Mouse (Mus musculus): Measurements from ENCODE around the gene Tmprss5.

Gene Tmprss5

DNA sequence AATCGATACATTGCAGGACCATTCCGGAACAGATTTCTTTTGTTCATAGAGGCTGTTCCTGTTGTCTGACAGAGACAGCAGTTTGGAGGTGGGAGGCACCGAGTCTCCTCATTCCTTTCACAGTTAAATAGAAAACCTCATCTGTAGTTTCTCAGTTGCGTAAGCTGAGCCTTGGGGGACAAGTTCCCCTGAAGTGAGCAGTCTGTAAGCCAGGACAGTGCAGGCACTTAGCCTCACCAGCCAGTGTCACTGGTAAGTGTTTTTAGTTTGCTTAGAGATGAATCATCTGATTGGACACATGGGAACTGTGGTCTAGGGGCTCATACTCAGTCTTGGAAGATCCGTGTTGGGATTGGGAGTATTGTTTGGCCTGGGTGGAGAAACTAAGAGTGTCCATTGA is at the start of gene Tmprss5:
Gene Tmprss5, plus strand, starts transcription at position 154 of the 400 bp plus-strand sequence.
- in situ Hi-C loops (cut with MboI, MseI), result loop anchor here (5.0 kb wide), 1 partner anchor 411 kb away; no protein-coding TSS in a partner anchor

DNA sequence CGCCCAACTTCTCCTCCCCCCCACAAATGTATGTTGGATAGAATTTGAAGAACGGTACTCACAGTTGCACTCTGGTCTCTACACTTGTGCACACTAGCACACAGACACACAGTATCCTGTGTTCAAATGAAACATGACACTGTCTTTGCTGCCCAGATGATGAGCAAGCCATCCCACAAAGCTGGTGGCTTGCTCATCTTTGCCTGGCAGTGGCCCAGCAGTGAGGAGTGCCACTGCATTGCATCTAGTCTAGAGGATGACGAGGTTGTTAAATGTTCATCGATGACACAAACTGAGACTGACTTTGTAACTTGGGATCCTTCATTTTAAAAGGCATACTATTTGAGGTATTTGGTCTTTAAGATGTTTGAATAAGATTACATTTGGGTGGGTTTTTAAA is 46.3 kb upstream of the Tmprss5 start:
- in situ Hi-C loops (cut with MboI, MseI), result no loop called here

DNA sequence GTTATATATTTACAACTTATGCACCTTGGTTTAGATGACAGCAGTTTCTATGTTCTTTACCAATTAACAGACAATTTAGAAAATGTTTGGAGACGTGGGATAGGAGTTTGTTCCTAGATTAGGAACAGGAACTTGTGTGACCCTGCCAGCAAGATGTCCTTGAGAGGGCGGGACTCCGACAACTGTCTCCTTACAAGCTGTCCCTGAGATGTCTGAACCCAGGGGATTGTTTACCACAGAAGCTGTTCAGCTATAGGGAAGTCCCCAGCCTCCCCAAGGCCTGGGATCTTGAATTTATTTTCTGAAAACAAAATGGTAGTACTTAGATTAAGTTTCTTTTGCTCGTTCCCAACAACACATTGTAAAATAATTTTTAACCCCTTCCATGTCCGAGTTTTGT is 30.2 kb upstream of the Tmprss5 start:
- in situ Hi-C loops (cut with MboI, MseI), result loop anchor here (25.0 kb wide), 2 partner anchors 1561 to 1711 kb away; partner anchors contain the start of genes Cryab, Fdxacb1, Hspb2 and Nkapd1

GRCm38 (mm10) chr9:49051349-49051748 is 29.7 kb upstream of the Tmprss5 start:
- in situ Hi-C loops (cut with MboI, MseI), result loop anchor here (25.0 kb wide), 2 partner anchors 1561 to 1711 kb away; partner anchors contain the start of genes Cryab, Fdxacb1, Hspb2 and Nkapd1

GRCm38 (mm10) chr9:49054028-49054427 is 27.0 kb upstream of the Tmprss5 start:
- in situ Hi-C loops (cut with MboI, MseI), result loop anchor here (25.0 kb wide), 2 partner anchors 1558 to 1708 kb away; partner anchors contain the start of genes Cryab, Fdxacb1, Hspb2 and Nkapd1

- in situ Hi-C loops (cut with MboI, MseI), result loop anchor here (5.0 to 25.0 kb wide), 3 partner anchors 78 to 1707 kb away; partner anchors contain the start of genes Cryab, Fdxacb1, Hspb2 and Nkapd1
Observed at GRCm38 (mm10) chr9:49055333-49056205, 25.5 kb upstream of the Tmprss5 start, which contains the start of gene Zw10. Zw10 (plus strand) TSS chr9:49055613.

- in situ Hi-C loops (cut with MboI, MseI), result no loop called here
Observed at GRCm38 (mm10) chr9:49076847-49077246, 4.2 kb upstream of the Tmprss5 start.

DNA sequence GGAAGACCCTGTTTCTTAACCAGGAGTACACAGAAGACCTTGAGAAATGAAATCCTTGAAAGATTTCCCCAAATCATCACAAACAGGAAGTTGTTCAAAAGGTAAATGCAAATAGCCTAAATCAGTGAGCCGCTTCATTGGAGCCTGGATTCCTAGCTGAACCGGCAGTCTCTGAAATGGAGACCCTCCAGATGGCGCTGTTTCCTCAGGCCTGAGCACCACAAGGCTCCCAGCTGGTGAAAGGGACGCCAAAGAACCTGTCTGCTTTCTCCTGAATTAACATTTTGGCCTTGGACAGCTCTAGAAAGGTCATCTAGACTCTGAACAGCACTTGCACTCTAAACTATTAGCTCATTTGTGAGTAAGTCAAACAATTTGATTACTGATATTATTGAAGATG is 501 bp downstream of the Tmprss5 start:
- in situ Hi-C loops (cut with MboI, MseI), result loop anchor here (5.0 kb wide), 1 partner anchor 411 kb away; no protein-coding TSS in a partner anchor

DNA sequence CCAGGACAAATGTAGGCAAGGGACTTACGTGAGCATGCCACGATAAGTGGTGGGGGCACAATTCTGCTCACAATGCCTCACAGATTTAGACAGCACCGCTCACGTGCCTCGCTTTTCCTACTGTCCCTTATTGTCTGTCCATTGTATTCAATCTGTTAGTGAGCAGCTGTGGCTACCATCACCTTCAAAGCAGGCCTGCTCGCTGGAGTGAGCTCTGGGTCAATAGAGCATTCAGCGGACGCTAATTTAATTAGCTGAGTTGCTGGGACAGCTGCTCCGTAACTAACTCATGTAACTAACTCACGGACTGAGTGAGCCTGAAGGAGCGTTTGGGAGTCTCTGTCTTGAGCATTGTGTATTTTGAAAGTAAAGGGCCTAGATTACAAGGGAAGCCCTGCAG is 6.3 kb downstream of the Tmprss5 start:
- in situ Hi-C loops (cut with MboI, MseI), result no loop called here

DNA sequence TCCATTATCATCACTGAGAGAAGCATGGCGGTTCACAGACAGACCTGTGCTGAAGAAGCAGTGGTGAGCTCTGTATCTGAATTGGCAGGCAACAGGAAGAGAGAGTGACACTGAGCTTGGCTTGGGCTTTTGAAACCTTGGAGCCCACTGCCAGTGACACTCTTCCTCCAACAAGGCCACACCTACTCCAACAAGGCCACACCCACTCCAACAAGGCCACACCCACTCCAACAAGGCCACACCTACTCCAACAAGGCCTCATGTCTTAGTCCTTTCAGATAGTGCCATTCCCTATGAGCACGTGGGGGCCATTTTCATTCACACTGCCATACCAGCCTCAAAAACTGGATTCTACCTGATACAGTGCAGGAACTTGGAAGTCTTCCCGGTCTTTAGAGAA is 17.8 kb downstream of the Tmprss5 start:
- in situ Hi-C loops (cut with MboI, MseI), result no loop called here

GRCm38 (mm10) chr9:49102328-49102727 is 21.3 kb downstream of the Tmprss5 start:
- in situ Hi-C loops (cut with MboI, MseI), result no loop called here

GRCm38 (mm10) chr9:49109101-49109500 is 28.0 kb downstream of the Tmprss5 start:
- in situ Hi-C loops (cut with MboI, MseI), result no loop called here

- in situ Hi-C loops (cut with MboI, MseI), result no loop called here
Observed at GRCm38 (mm10) chr9:49110476-49111220, 29.6 kb downstream of the Tmprss5 start.

- in situ Hi-C loops (cut with MboI, MseI), result no loop called here
Observed at GRCm38 (mm10) chr9:49111296-49111695, 30.2 kb downstream of the Tmprss5 start.

GRCm38 (mm10) chr9:49118271-49118825 is 37.3 kb downstream of the Tmprss5 start:
- in situ Hi-C loops (cut with MboI, MseI), result no loop called here

- in situ Hi-C loops (cut with MboI, MseI), result no loop called here
Observed at GRCm38 (mm10) chr9:49119759-49120158, 38.7 kb downstream of the Tmprss5 start.

- in situ Hi-C loops (cut with MboI, MseI), result no loop called here
Observed at GRCm38 (mm10) chr9:49125706-49126105, 44.6 kb downstream of the Tmprss5 start.

GRCm38 (mm10) chr9:49130514-49131010 is 49.5 kb downstream of the Tmprss5 start:
- in situ Hi-C loops (cut with MboI, MseI), result no loop called here

DNA sequence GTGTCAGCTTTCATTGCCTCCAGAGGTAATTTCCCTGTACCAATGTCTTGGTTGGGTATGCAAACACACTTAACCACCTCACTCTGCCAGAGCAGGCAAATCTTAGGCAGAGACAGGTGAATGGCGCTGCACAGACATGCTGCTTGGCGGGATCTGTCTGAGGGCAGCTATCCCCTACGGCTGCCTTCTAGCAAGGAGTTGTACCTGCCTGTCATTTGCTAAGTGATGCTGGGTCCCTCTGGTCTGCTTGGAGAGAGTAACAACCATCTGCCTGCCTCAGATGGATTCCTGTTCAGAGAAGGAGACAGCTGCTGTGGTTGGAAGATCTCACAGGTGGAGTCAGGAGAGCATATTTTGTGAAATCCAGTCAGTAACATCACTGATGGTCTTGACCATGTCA is 62.8 kb downstream of the Tmprss5 start:
- in situ Hi-C loops (cut with MboI, MseI), result no loop called here

- in situ Hi-C loops (cut with MboI, MseI), result no loop called here
Observed at GRCm38 (mm10) chr9:49145776-49146175, 64.7 kb downstream of the Tmprss5 start.

- in situ Hi-C loops (cut with MboI, MseI), result no loop called here
Observed at GRCm38 (mm10) chr9:49147031-49147430, 66.0 kb downstream of the Tmprss5 start.
